Mouse (Mus musculus) lung, embryonic 15.5 days (tissue): ENCODE results near the gene Duoxa2. TPM values are rescaled to one million over a fixed set of nuclear protein-coding genes. Genes with fewer than 3 reads are reported as not detected.
A peak's percentile ranks its signal among the peaks of the same experiment; 100 is the strongest.
"Not testable (repeated sequence)": the region's sequence is repeated elsewhere in the genome, so short reads cannot be mapped to it uniquely, and the experiment has no call there.

ENCODE experiments used
- ATAC-seq: fragments of 200-750 bp; cut with Nextera tagmentation; 2 replicates; pipeline ENCODE4 v1.8.0; 2017; ENCODE audit warnings: moderate number of reproducible peaks, borderline replicate concordance; ENCODE audit not compliant: low FRiP score, low TSS enrichment; ENCODE audit errors: extremely low read depth
- H3K27ac ChIP-seq: fragments of 300-500 bp; sonication (generic); 2 replicates; pipeline ENCODE4 v1.5.1; 2015; ENCODE audit warnings: moderate library complexity, mild to moderate bottlenecking, inconsistent platforms
- H3K27me3 ChIP-seq: fragments of 300-500 bp; sonication (generic); 2 replicates; pipeline ENCODE4 v1.6.1; 2015; ENCODE audit warnings: inconsistent platforms
- H3K36me3 ChIP-seq: fragments of 300-500 bp; sonication (generic); 2 replicates; pipeline ENCODE4 v1.6.1; 2015; ENCODE audit warnings: inconsistent platforms
- H3K4me1 ChIP-seq: fragments of 300-500 bp; sonication (generic); 2 replicates; pipeline ENCODE4 v1.6.1; 2015; ENCODE audit warnings: inconsistent platforms
- H3K4me2 ChIP-seq: fragments of 300-500 bp; sonication (generic); 2 replicates; pipeline ENCODE4 v1.6.1; 2015; ENCODE audit warnings: inconsistent platforms, mild to moderate bottlenecking, moderate library complexity
- H3K4me3 ChIP-seq: fragments of 300-500 bp; sonication (generic); 2 replicates; pipeline ENCODE4 v1.5.1; 2015; ENCODE audit warnings: mild to moderate bottlenecking, inconsistent platforms
- H3K9ac ChIP-seq: fragments of 300-500 bp; sonication (generic); 2 replicates; pipeline ENCODE4 v1.6.1; 2015; ENCODE audit warnings: inconsistent platforms
- H3K9me3 ChIP-seq: fragments of 300-500 bp; sonication (generic); 2 replicates; pipeline ENCODE4 v1.6.1; 2016; ENCODE audit warnings: inconsistent platforms
- WGBS: fragments of 180-500 bp; shearing (Covaris S2); methylation state at CpG from one replicate; pipeline ENCODE4 v1.1.7; 2015; 5-methylcytosine and 5-hydroxymethylcytosine counted together
- polyA plus RNA-seq: library from polyadenylated mRNA; unstranded; fragments of >200 nt; fragmentation: Nextera tagmentation; extraction: Ambion mirVana; gene quantifications from 2 replicates; pipeline ENCODE4 v1.2.1, GENCODE M21; 2015

Gene Duoxa2
- polyA plus RNA-seq, 1 experiment from 2014 or later: not detected

GRCm38 (mm10) chr2:122312722-122313417 lies 14.2 kb downstream of the Duoxa2 start:
- peaks cover 8% of the 10 kb centered on the region; the same call in 1 of the 2 replicates for H3K4me1 ChIP-seq
- H3K27me3 ChIP-seq: peaks cover 66% of the 10 kb centered on the region
- ATAC-seq: peak; percentile 66

GRCm38 (mm10) chr2:122313536-122313935 lies 14.8 kb downstream of the Duoxa2 start, which contains the start of gene Duoxa1:
Gene Duoxa1, minus strand, starts transcription at chr2:122313730.
- Histone ChIP-seq H3K27me3 (peaks cover 63% of the 10 kb centered on the region), H3K4me2 (peak within 1 kb of the TSS; percentile 50), H3K36me3 (no peaks in the 10 kb centered on the region), H3K4me1 (peaks cover 8% of the 10 kb centered on the region; the same call in 1 of the 2 replicates), H3K27ac (no peak within 1 kb of the TSS), H3K4me3 (peak within 1 kb of the TSS; percentile 26), H3K9ac (no peak within 1 kb of the TSS), H3K9me3 (no peaks in the 10 kb centered on the region)
- ATAC-seq: no peak
- 1% methylated on average over 24 of the region's 24 CpGs for WGBS

More at GRCm38 (mm10) chr2:122312722-122313417, 14.2 kb downstream of the Duoxa2 start:
- Histone ChIP-seq H3K4me3 (peak overlapping the region; percentile 26), H3K36me3 (no peaks in the 10 kb centered on the region), H3K27ac (no peak overlapping the region), H3K9me3 (no peaks in the 10 kb centered on the region), H3K9ac (no peak overlapping the region), H3K4me2 (peak overlapping the region; percentile 50)
- 4% methylated on average over 27 of the region's 27 CpGs for WGBS

- Histone ChIP-seq H3K27me3 (peaks cover 52% of the 10 kb centered on the region), H3K4me3 (no peak within 1 kb of the TSS), H3K9me3 (no peaks in the 10 kb centered on the region), H3K4me2 (no peak within 1 kb of the TSS), H3K36me3 (no peaks in the 10 kb centered on the region), H3K9ac (no peak within 1 kb of the TSS), H3K4me1 (peaks cover 8% of the 10 kb centered on the region; the same call in 1 of the 2 replicates), H3K27ac (no peak within 1 kb of the TSS)
- 80% methylated on average over 7 of the region's 7 CpGs for WGBS
- no peak for ATAC-seq
These were observed 16.7 kb downstream of the Duoxa2 start, which contains the start of gene Duox1 for GRCm38 (mm10) chr2:122315372-122315771. Gene Duox1, plus strand, starts transcription at chr2:122315672.

GRCm38 (mm10) chr2:122317384-122317783 lies 18.7 kb downstream of the Duoxa2 start:
- Histone ChIP-seq H3K27me3 (peaks cover 32% of the 10 kb centered on the region), H3K4me1 (peaks cover 8% of the 10 kb centered on the region; the same call in 1 of the 2 replicates), H3K36me3 (no peaks in the 10 kb centered on the region), H3K9me3 (no peaks in the 10 kb centered on the region), H3K9ac (no peak overlapping the region), H3K4me2 (no peak overlapping the region), H3K4me3 (no peak overlapping the region), H3K27ac (no peak overlapping the region)
- ATAC-seq: no peak
- WGBS: 62% methylated on average over 4 of the region's 4 CpGs

- no peak overlapping the region for H3K4me3 ChIP-seq
- no peaks in the 10 kb centered on the region for H3K9me3 ChIP-seq
- H3K4me1 ChIP-seq: no peaks in the 10 kb centered on the region
- WGBS: 62% methylated on average over 3 of the region's 3 CpGs
- ATAC-seq: no peak
- no peak overlapping the region for H3K9ac ChIP-seq
- H3K27me3 ChIP-seq: no peaks in the 10 kb centered on the region
- H3K27ac ChIP-seq: no peak overlapping the region
- H3K36me3 ChIP-seq: no peaks in the 10 kb centered on the region
- H3K4me2 ChIP-seq: no peak overlapping the region
These were observed 25.3 kb downstream of the Duoxa2 start for GRCm38 (mm10) chr2:122323960-122324359.

- Histone ChIP-seq H3K4me1 (no peaks in the 10 kb centered on the region), H3K4me2 (no peak overlapping the region), H3K9me3 (no peaks in the 10 kb centered on the region), H3K9ac (no peak overlapping the region), H3K4me3 (no peak overlapping the region), H3K27me3 (no peaks in the 10 kb centered on the region), H3K36me3 (no peaks in the 10 kb centered on the region), H3K27ac (no peak overlapping the region)
- WGBS: 54% methylated on average over 3 of the region's 3 CpGs
- ATAC-seq: no peak
These were observed 25.9 kb downstream of the Duoxa2 start for GRCm38 (mm10) chr2:122324586-122324985.

GRCm38 (mm10) chr2:122325361-122325760 lies 26.7 kb downstream of the Duoxa2 start:
- ATAC-seq: no peak
- WGBS: 50% methylated on average over 2 of the region's 2 CpGs
- H3K27ac ChIP-seq: no peak overlapping the region

GRCm38 (mm10) chr2:122327986-122328385 lies 29.3 kb downstream of the Duoxa2 start:
- ATAC-seq: no peak
- H3K27me3 ChIP-seq: no peaks in the 10 kb centered on the region
- WGBS: 36% methylated on average over 3 of the region's 3 CpGs

More at GRCm38 (mm10) chr2:122325361-122325760, 26.7 kb downstream of the Duoxa2 start:
- Histone ChIP-seq H3K4me2 (no peak overlapping the region), H3K27me3 (no peaks in the 10 kb centered on the region), H3K36me3 (no peaks in the 10 kb centered on the region), H3K4me1 (no peaks in the 10 kb centered on the region), H3K9me3 (no peaks in the 10 kb centered on the region), H3K4me3 (no peak overlapping the region), H3K9ac (no peak overlapping the region)

GRCm38 (mm10) chr2:122330317-122330716 lies 31.6 kb downstream of the Duoxa2 start:
- H3K4me2 ChIP-seq, H3K4me1 ChIP-seq, H3K27me3 ChIP-seq, H3K27ac ChIP-seq, H3K9ac ChIP-seq, H3K36me3 ChIP-seq, H3K4me3 ChIP-seq, ATAC-seq, H3K9me3 ChIP-seq: not testable (repeated sequence)
- WGBS: 64% methylated on average over 6 of the region's 6 CpGs

More at GRCm38 (mm10) chr2:122327986-122328385, 29.3 kb downstream of the Duoxa2 start:
- no peaks in the 10 kb centered on the region for H3K36me3 ChIP-seq
- no peaks in the 10 kb centered on the region for H3K4me1 ChIP-seq
- no peak overlapping the region for H3K4me3 ChIP-seq
- H3K4me2 ChIP-seq: no peak overlapping the region
- no peak overlapping the region for H3K9ac ChIP-seq
- H3K27ac ChIP-seq: no peak overlapping the region
- H3K9me3 ChIP-seq: no peaks in the 10 kb centered on the region

GRCm38 (mm10) chr2:122332222-122332621 lies 33.5 kb downstream of the Duoxa2 start:
- Histone ChIP-seq H3K9me3 (no peaks in the 10 kb centered on the region), H3K4me3 (no peak overlapping the region), H3K27ac (no peak overlapping the region), H3K4me2 (no peak overlapping the region), H3K27me3 (no peaks in the 10 kb centered on the region), H3K9ac (no peak overlapping the region), H3K36me3 (no peaks in the 10 kb centered on the region), H3K4me1 (no peaks in the 10 kb centered on the region)
- WGBS: 69% methylated on average over 3 of the region's 3 CpGs
- no peak for ATAC-seq

GRCm38 (mm10) chr2:122334170-122334569 lies 35.5 kb downstream of the Duoxa2 start:
- Histone ChIP-seq H3K27me3 (no peaks in the 10 kb centered on the region; the same call in 1 of the 2 replicates), H3K4me1 (no peaks in the 10 kb centered on the region), H3K36me3 (no peaks in the 10 kb centered on the region), H3K4me2 (no peak overlapping the region), H3K27ac (no peak overlapping the region), H3K9me3 (no peaks in the 10 kb centered on the region), H3K9ac (no peak overlapping the region), H3K4me3 (no peak overlapping the region)
- ATAC-seq: no peak
- 51% methylated on average over 3 of the region's 3 CpGs for WGBS

- Histone ChIP-seq H3K4me2 (no peak overlapping the region), H3K4me3 (no peak overlapping the region), H3K27ac (no peak overlapping the region), H3K4me1 (no peaks in the 10 kb centered on the region), H3K9me3 (no peaks in the 10 kb centered on the region), H3K9ac (no peak overlapping the region), H3K36me3 (no peaks in the 10 kb centered on the region), H3K27me3 (no peaks in the 10 kb centered on the region; the same call in 1 of the 2 replicates)
- ATAC-seq: no peak
- 62% methylated on average over 21 of the region's 21 CpGs for WGBS
These were observed 38.6 kb downstream of the Duoxa2 start for GRCm38 (mm10) chr2:122337291-122337690.
